Mouse (Mus musculus): ENCODE measurements around the gene Klk10.
A peak's percentile ranks its signal among the peaks of the same experiment; 100 is the strongest.

Gene Klk10

DNA sequence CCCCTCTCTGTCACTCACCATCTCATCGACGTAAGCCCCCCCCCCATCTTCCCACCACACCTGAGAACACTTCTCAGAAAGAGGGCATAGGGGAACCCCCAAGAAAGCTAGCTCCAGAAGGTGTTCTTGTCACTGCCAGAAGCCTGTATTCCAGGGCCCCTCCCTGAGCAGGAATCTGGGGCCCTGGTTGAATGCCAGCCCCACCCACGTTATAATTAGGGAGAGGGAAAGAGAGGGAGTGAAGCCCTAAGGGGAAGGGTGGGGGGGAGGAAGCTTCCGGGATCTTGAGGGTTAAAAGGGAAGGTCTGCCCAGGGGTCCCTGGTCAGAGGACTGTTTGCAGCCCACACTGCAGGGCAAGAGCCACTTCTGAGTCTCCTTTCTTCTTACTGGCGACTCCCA is at the start of gene Klk10:
TSS of gene Klk10 (plus strand) at position 290 of the 400 bp plus-strand sequence.
- DNase-seq = no peak

DNA sequence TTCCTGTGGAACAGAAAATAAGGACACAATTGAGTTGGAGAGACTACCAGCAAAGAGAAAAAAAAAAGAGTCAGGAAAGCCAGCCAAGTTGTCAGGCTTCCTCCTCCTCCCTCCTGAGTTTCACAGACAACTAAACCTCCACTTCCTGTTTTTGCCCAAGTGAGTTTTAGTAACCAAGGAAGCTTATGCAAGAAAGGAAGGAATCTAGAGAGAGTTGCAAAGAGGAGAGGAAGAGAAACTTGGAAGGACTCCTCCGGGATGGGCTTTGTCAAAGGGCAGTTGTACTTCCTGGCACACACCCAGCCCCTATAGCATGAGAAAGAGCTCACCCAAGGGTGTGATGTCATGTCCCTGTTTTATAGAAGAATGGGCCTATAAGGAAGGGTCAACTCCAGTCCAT is 33.0 kb upstream of the Klk10 start:
- peak; percentile 9 for DNase-seq

DNA sequence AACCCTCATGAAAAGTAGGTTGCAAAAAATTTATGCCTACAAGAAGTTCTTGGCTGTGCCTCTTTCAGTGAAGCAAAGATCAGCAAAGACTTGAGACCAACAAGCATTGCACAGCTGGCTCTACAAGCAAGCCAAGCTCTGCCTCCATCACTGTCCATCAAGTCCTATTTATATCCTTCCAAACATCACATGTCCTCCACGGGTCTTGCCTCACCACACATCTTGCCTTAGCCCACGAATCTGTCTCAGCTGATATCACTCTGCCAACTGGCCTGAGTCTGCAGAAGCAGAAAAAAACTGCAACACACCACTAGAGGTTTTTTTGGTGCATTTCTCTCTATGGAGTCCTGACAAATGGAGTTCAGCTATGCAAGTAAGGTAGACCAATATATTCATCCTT is 28.0 kb upstream of the Klk10 start:
- no peak for DNase-seq

DNA sequence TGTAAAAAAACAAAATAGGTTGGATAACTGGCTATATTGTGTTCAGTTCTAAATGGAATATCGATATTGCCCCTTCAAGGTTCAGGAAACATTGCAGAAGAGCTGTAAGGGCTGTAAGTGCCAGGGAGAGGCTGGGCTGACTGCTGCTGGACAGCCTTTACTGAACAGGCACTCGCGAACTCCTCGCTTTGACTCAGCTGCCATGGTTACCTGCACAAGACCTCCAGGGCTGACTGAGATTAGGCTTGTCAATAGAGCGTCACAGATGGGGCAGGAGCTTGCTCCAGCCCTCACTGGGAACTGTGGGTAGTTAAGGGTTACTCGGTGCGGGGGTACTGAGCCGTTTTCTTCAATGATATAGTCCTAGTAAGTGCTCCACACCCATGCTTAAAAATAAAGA is 14.4 kb upstream of the Klk10 start:
- no peak for DNase-seq

DNA sequence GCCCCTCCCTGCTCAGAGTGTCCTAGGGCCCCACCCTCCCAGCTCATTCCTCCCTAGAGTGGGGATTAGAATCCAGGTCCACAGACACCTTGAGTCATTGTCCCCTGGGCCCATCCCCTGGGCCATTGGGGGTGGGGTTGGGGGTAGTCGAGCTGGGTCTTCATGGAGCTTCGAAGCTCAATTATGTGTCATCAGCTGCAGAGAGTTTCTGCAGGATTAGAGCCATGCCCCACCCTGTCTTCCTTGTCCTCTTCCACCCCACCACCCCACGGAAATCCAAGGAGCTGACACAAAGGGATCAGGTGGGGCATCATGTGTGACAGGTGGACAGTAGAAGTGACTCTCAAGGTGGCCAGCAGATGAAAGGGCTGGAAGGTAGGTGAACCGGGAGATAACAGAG is 12.2 kb upstream of the Klk10 start, which contains the start of gene Klk12:
TSS of gene Klk12 (plus strand) at position 301 of the 400 bp plus-strand sequence.
- DNase-seq = no peak

DNA sequence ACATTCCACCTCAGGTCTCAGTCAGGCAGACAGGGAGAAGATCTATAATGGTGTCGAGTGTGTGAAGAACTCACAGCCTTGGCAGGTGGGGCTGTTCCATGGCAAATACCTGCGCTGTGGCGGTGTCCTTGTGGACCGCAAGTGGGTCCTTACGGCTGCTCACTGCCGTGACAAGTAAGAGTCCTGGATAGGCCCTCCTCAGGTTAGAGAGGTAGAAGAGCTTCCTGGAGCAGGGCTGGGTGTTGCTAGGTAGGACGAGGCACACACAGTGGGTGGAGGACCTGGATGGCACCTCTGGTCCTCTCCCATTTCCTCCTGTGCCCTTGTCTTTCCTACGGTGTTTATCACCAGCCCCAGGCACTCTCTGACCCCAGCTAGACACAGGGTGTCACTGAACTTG is 11.2 kb upstream of the Klk10 start:
- DNase-seq = no peak

DNA sequence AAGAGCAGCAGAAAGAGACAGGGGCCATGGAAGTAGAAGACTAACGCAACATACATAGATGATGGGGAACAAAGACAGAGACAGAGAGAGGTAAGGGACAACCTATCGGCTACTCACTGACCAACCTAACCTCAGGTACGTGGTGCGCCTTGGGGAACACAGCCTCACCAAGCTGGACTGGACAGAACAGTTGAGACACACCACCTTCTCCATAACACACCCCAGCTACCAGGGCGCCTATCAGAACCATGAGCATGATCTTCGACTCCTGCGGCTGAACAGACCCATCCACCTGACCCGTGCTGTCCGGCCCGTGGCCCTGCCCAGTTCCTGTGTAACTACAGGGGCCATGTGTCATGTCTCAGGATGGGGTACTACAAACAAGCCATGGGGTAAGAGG is 10.1 kb upstream of the Klk10 start:
- no peak for DNase-seq

DNA sequence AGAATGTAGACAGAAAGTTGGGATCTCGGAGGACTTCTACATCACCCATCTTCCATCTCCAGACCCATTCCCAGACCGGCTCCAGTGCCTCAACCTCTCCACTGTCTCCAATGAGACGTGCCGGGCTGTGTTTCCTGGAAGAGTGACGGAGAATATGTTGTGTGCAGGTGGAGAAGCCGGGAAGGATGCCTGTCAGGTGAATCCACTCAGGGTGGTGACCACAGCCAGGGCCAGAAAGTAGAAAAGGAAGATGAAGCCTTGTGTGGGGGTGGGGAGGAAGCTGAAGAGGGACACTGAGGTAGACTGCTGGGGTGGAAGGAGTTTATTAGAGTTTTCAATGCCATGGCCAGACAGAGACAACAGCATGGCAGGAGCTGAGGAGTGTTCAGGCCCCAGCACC is 8.9 kb upstream of the Klk10 start:
- no peak for DNase-seq

DNA sequence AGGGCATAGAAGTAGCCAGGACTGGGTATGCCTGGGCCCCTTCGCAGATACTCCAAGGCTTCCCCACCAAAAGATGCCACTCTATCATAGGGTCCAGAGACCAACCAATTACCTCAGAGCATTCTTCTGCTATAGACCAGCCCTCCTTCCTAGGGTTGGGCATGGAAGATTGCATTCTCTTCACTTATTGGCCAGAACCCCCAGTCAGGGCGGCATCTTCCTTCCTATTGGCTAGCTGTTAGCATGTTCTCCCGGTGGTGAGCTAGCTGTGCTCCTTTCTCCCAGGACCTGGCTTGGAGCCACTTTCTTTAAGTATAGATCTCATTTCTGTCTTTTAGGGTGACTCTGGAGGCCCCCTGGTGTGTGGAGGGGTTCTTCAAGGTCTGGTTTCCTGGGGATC is 7.9 kb upstream of the Klk10 start:
- DNase-seq = no peak

DNA sequence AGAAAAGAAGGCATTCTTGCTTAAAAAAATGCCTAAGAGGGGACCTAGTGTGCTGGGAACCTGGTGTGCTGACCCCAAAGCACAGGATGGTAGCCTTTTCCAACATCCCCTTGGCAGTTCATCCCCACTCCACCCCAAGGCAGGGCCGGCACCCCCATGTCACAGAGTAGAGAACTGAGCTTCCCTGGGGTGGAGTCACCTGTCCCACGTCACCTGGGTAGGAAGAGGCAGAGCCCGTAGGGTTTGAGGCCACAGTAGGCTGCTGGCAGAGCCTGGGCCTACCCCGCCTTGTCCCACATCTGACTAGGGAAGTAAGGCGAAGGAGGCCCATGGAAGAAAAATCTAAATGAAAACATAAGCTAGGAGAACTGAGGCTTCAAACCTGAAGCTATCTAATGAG is 6.5 kb upstream of the Klk10 start, which contains the start of gene Klk11:
TSS of gene Klk11 (plus strand) at position 241 of the 400 bp plus-strand sequence.
- no peak for DNase-seq

DNA sequence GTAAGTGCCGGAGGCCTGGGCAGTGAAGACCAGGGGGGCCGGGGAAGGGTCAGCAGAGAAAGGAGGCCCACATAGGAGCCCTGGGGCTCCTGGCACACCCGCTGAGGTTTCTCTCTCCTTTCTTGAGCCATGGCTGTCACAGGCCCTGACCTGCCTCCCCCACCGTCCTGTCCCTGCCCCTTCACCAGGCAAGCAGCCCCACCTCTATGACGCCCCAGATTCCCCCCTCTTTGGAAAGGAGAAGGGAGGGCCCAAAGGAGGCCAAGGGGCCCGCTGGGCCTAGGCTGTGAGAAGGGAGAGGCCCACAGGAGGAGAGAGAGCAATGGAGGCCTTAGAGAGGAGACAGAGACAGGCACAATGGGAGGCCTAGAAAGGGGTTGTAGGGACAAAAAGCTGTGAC is 6.0 kb upstream of the Klk10 start:
- no peak for DNase-seq

DNA sequence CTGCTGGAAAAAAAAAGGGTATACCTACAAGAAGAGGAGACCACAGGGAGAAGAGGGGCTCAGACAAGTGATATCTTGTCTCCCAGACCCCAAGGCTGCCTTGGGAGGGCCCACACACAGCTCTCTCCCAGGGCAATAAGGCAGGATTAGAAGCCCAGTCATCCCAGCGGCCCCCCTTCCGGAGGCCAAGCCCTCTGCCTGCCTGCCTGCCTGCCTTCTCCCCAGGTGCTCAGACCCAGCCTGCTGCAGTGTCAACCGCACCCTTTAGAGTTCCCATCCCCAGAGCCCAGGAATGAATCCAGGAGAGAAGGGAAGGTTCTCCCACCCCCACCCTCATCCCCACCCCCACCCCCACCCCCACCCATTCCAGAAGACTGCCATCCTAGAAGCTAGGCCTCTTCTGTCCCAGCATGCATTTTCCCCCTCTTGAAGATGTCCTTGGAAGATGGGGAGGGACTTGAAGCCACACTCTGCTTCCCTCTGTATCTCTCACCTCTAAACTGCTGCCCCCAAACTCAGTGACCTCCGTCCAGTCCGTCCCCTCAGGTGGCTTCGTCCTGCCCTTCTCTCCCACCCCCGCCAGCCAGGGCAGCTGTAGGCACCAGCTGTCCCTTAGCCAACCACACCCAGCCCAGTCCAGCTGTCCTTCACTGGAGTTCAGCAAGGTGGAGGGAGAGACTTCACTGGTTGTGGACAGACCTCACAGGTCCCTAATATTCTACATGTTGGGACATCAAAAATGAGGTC is 5.4 kb upstream of the Klk10 start:
- DNase-seq = no peak

DNA sequence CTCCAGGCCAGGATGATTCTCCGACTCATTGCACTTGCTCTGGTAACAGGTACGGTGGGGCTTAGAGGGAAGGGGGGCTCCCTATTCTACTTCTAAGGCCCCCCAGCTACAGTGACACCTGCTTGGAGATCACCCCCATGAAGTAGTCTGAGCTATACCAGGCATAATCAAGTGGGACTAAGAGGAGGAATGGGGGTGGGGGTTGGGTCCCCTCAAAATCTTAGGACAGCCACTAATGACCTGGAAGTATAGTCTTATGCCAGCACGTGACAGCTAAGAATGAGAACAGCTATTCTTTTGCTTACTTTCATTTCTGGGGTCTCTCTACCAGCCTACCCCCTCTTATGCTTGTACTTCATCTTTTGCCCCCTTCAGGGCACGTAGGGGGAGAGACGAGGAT is 4.3 kb upstream of the Klk10 start:
- DNase-seq = no peak

DNA sequence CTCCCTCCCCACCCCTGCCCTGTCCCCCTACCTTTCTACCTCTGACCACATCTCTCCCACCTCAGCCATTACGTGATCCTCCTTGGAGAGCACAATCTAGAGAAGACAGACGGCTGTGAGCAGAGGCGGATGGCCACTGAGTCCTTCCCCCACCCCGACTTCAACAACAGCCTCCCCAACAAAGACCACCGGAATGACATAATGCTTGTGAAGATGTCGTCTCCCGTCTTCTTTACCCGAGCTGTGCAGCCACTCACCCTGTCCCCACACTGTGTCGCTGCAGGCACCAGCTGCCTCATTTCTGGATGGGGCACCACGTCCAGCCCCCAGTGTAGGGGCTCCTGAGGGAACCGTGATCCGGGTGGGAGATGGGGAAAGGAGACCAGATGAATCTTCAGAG is 3.4 kb upstream of the Klk10 start:
- no peak for DNase-seq

DNA sequence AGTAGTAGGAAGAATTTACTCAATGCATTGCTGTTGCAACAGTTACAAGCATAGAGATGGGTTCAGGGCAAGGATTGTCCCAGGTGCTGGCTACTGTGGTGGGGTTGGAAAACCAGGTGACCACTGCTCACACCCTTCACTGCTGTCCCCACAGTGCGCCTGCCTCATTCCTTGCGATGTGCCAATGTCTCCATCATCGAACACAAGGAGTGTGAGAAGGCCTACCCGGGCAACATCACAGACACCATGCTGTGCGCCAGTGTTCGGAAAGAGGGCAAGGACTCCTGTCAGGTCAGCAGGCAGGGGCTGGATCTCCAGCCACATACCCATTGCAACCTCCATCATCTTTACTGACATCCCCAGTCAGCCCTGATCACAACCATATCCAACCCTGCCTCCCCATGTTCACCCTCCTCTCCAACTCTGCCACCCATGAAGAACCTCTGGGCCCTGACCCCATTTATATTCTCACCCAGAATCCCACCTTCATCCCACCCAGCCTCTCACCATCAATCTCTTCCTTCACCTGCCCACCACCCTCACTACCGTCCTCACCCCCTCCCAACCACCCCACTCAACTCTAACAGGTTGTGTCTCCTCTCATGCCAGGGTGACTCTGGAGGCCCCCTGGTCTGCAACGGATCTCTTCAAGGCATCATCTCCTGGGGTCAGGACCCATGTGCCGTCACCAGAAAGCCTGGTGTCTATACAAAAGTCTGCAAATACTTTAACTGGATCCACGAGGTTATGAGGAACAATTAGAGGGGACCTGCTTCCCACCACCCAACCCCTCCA is 2.5 kb upstream of the Klk10 start:
- DNase-seq = no peak

DNA sequence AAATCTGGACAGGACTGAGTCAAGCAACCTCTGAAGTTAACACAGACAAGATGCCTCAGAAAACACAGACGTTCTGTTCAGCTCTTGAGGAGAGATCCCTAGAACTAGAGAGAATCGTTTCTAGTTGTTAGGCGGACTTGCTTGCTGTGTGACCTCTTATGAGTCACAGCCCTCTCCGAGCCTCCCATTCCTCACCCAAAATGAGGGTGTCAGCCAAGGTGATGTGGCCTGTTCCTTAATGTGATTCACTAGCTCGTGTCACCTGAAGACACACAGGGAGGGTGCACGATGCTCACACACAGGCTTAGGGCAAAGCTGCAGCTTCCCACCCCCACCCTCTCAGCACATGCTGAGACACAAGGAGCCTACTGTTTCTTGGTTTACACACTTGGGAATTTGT is 594 bp upstream of the Klk10 start:
- DNase-seq = no peak

DNA sequence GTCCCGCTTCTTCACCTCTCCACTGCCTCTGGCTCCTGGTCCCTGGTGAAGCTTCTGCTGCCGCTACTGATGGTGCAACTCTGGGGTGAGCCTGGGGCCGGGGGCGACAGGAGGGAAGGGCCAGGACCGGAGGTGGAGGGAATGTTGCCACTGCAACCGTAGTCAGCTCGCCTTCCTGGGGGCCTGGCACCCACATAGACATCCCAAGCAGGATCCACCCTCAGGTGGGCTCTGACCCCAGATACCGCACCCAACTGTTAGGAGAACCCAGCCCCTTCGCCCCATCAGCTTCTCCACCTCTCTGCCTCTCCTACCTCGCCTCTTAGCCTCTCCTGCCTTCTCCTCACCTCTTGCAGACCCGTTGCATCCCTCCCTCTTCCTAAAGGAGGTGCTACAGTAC is 706 bp downstream of the Klk10 start:
- DNase-seq = no peak

DNA sequence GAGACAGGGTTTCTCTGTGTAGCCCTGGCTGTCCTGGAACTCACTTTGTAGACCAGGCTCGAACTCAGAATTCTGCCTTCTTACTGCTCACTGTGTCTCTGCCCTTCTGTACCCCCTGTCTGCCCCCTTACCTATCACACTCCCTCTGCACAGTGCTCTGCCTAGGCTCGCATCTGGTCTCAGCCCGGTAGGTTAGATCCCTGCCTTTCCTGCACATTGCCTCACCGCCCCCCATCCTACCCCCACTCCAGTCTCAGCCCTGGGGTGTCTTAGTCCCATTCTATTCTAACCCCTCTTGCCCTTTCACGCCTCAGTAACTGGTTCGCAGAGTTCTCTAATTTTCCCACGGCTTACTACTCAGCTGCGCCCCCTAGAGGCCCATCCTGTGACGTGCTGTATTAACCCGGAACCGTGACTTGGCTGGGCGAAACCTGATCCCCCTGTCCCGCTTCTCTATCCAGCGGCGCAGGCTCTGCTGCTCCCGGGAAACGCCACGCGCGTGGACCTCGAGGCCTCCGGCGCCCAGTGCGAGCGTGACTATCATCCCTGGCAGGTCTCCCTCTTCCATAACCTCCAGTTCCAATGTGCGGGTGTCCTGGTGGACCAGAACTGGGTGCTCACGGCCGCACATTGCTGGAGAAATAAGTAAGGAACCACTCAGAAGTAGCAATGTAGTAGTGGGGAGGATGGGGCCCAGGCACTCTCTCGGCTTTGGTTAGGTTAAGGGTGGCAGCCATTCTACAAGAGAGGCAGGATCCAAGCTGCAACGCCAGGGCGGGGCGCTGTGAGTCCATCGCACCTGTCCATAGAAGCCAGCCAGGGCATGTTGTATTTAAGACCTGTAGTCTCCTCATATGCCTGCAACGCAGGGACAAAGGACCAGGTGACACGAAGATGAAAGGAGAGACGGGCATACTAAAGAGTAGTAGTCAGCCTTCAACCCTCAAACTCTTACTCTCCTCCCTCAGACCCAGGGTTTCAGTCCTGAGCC is 1.7 kb downstream of the Klk10 start:
- peak; percentile 79 for DNase-seq

DNA sequence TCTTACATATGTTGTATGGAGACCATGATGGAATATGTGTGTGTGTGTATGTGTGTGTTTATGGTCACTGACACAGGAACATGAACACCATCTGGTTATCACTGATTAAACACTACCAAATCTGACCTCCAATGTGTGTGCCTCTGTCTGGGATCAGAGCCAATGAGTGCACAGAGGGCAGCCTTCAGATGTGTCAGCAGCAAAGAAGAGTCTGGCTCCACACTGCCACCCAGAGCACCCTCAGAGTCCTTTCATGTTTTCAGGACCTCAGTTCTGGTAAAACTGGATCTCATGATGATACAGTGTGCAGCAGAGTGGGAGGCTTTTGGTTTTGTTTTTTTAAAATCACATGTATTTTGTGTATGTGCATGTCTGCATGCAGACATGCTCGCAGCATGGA is 4.5 kb downstream of the Klk10 start:
- peak; percentile 45 for DNase-seq

DNA sequence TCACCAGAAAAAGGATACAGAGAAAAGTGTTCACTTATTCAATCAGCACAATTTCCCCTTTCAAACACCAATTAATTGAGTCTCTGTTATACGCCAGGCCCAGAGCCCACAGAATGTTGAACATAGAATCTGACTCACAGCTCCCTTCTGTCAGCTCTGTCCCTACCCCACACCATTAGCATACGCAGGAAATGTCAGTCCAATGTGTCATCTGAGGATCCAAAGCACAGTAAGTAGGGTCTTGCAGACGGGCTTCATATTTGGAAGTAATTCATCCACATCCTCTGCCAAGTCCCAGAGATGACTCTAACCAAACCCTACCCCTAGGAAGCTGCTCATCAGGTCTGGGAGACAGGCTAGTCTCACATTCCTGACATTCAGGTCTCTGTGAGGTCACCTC is 7.3 kb downstream of the Klk10 start:
- no peak for DNase-seq

DNA sequence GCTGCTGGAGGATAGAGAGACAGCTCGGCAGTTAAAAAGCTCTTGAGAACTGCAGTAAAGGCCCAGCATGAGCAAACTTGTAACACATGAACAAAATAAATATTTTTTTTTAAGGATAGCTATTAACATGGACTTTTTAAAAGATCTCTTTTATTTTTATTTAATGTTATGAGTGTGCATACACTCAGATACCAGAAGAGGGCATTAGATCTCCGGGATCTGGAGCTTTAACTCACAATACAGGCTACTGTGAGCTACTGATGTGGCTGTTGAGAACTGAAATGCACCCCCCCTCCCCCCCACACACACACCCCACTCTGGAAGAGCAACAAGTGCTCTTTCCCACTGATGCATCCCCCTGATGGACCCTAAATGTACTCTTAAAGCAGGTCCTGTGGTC is 8.5 kb downstream of the Klk10 start:
- DNase-seq = no peak

DNA sequence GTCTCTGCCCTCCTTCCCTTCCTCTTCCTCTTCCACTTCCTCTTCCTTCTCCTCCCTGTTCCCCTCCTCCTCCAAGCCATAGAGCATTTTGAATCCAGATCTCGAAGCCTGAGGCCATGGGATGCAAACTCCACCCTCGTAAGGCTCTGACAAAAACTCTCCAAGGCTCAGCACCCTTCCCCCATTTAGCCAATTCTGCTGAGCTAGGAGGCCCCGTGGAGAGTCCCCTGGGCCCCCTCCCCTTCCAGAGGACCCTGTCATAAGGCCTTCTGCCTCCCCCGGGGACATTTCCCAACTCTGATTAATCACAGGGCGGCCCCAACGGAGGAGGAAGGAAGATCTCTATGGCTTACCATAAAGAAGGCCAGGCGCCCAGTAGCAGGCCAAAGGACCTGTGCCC is 10.8 kb downstream of the Klk10 start, which contains the start of gene Klk9:
TSS of gene Klk9 (plus strand) at position 301 of the 400 bp plus-strand sequence.
- no peak for DNase-seq

DNA sequence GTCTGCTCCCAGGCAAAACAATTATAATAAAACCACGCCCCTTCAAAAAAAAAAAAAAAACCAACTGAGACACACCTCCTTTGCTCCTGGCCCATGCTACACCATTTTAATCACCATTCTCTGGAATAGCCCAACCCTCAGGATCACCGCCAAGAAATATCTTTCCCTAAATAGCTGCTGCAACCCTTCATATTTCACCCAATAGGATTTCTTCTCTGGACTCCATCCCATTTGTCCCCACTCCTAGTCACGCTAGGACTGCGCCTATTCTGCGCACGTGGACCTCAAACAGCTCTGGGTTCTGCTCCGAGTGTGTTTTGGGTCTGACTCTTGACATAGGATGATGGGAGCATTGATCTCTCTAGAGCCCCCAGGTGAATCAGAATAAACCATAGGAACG is 15.5 kb downstream of the Klk10 start:
- DNase-seq = no peak

Measured in kidney, adult 9 months (tissue).